Mouse (Mus musculus): Measurements from ENCODE around the gene Olfr1173. TPM values are rescaled to one million over a fixed set of nuclear protein-coding genes. Genes with fewer than 3 reads are reported as not detected.

Gene Olfr1173
- polyA plus RNA-seq (2012; rRNA removed): not detected in 2 replicates

GRCm38 (mm10) chr2:88279775-88280174 lies at the start of gene Olfr1173:
Gene Olfr1173, minus strand, starts transcription at chr2:88279875.
- no peak for TF ChIP-seq CTCF (IDR thresholded peaks at IDR 0.05; ENCODE audit: insufficient read depth, low read length)
- no peak for TF ChIP-seq POLR2A (IDR thresholded peaks at IDR 0.05; ENCODE audit: borderline replicate concordance, extremely low read depth, low read depth, low read length)
- DNase-seq: no peak
- no peaks in the 10 kb centered on the region for H3K4me1 ChIP-seq (ENCODE audit: control insufficient read depth, insufficient read depth, low read length)
- no peak within 1 kb of the TSS for H3K4me3 ChIP-seq (replicated peaks; ENCODE audit: extremely low read depth, low read depth, low read length)

- DNase-seq: no peak
- no peaks in the 10 kb centered on the region for H3K4me1 ChIP-seq (ENCODE audit: control insufficient read depth, insufficient read depth, low read length)
- H3K4me3 ChIP-seq (replicated peaks; ENCODE audit: extremely low read depth, low read depth, low read length): no peak within 1 kb of the TSS
- WGBS: 82% methylated on average over 2 of the region's 2 CpGs
- no peak for TF ChIP-seq POLR2A (IDR thresholded peaks at IDR 0.05; ENCODE audit: borderline replicate concordance, extremely low read depth, low read depth, low read length)
- TF ChIP-seq CTCF (IDR thresholded peaks at IDR 0.05; ENCODE audit: insufficient read depth, low read length): no peak
Measured at GRCm38 (mm10) chr2:88327115-88327514, 47.4 kb upstream of the Olfr1173 start, which contains the start of gene Olfr1175-ps. Gene Olfr1175-ps, minus strand, starts transcription at chr2:88327215.

GRCm38 (mm10) chr2:88315035-88315434 lies 35.4 kb upstream of the Olfr1173 start, which contains the start of gene Olfr1174-ps:
Gene Olfr1174-ps, minus strand, starts transcription at chr2:88315135.
- WGBS: 87% methylated on average over 4 of the region's 4 CpGs
- Histone ChIP-seq H3K4me3 (replicated peaks; ENCODE audit: extremely low read depth, low read depth, low read length) (no peak within 1 kb of the TSS), H3K4me1 (ENCODE audit: control insufficient read depth, insufficient read depth, low read length) (no peaks in the 10 kb centered on the region)
- DNase-seq: no peak
- TF ChIP-seq POLR2A (IDR thresholded peaks at IDR 0.05; ENCODE audit: borderline replicate concordance, extremely low read depth, low read depth, low read length) (no peak), CTCF (IDR thresholded peaks at IDR 0.05; ENCODE audit: insufficient read depth, low read length) (no peak)

- TF ChIP-seq POLR2A (IDR thresholded peaks at IDR 0.05; ENCODE audit: borderline replicate concordance, extremely low read depth, low read depth, low read length): no peak
- TF ChIP-seq CTCF (IDR thresholded peaks at IDR 0.05; ENCODE audit: insufficient read depth, low read length): no peak
- no peak for DNase-seq
- WGBS: 83% methylated on average over 1 of the region's 1 CpGs
Measured at GRCm38 (mm10) chr2:88228234-88228633, 51.4 kb downstream of the Olfr1173 start, which contains the start of gene Olfr1170. Gene Olfr1170, minus strand, starts transcription at chr2:88228334.

More at GRCm38 (mm10) chr2:88228234-88228633, 51.4 kb downstream of the Olfr1173 start, which contains the start of gene Olfr1170:
- Histone ChIP-seq H3K4me3 (replicated peaks; ENCODE audit: extremely low read depth, low read depth, low read length) (no peak within 1 kb of the TSS), H3K4me1 (ENCODE audit: control insufficient read depth, insufficient read depth, low read length) (no peaks in the 10 kb centered on the region)

Other genes with a start within 250 kb of the Olfr1173 start
- not detected in 2 replicates for gene Olfr73, start 242.2 kb downstream of the Olfr1173 start, polyA plus RNA-seq (2012; rRNA removed)
- gene Olfr1162, start 228.7 kb downstream of the Olfr1173 start, polyA plus RNA-seq (2012; rRNA removed): not detected in 2 replicates
- not detected in 2 replicates for gene Olfr1163, start 208.0 kb downstream of the Olfr1173 start, polyA plus RNA-seq (2012; rRNA removed)
- not detected in 2 replicates for gene Olfr1164, start 185.9 kb downstream of the Olfr1173 start, polyA plus RNA-seq (2012; rRNA removed)
- not detected in 2 replicates for gene Olfr1166, start 151.6 kb downstream of the Olfr1173 start, polyA plus RNA-seq (2012; rRNA removed)
- not detected in 2 replicates for gene Olfr1167, start 124.7 kb downstream of the Olfr1173 start, polyA plus RNA-seq (2012; rRNA removed)
- not detected in 2 replicates for gene Olfr1168, start 98.0 kb downstream of the Olfr1173 start, polyA plus RNA-seq (2012; rRNA removed)
- gene Olfr1170, start 51.5 kb downstream of the Olfr1173 start, polyA plus RNA-seq (2012; rRNA removed): not detected in 2 replicates
- not detected in 2 replicates for gene Olfr1174-ps, start 35.3 kb upstream of the Olfr1173 start, polyA plus RNA-seq (2012; rRNA removed)
- gene Olfr1175-ps, start 47.3 kb upstream of the Olfr1173 start, polyA plus RNA-seq (2012; rRNA removed): not detected in 2 replicates
- gene Olfr1176, start 56.8 kb upstream of the Olfr1173 start, polyA plus RNA-seq (2012; rRNA removed): not detected in 2 replicates
- gene Olfr1177-ps, start 66.6 kb upstream of the Olfr1173 start, polyA plus RNA-seq (2012; rRNA removed): not detected in 2 replicates
- gene Olfr1178, start 107.2 kb upstream of the Olfr1173 start, polyA plus RNA-seq (2012; rRNA removed): not detected in 2 replicates
- gene Olfr1179, start 126.6 kb upstream of the Olfr1173 start, polyA plus RNA-seq (2012; rRNA removed): not detected in 2 replicates
- not detected in 2 replicates for gene Olfr1180, start 139.3 kb upstream of the Olfr1173 start, polyA plus RNA-seq (2012; rRNA removed)
- not detected in 2 replicates for gene Olfr1181, start 146.3 kb upstream of the Olfr1173 start, polyA plus RNA-seq (2012; rRNA removed)
- gene Gm13757, start 169.3 kb upstream of the Olfr1173 start, polyA plus RNA-seq (2012; rRNA removed): not detected in 2 replicates
- gene Olfr1183, start 175.0 kb upstream of the Olfr1173 start, polyA plus RNA-seq (2012; rRNA removed): not detected in 2 replicates
- not detected in 2 replicates for gene Olfr1184, start 203.7 kb upstream of the Olfr1173 start, polyA plus RNA-seq (2012; rRNA removed)
- gene Olfr1185-ps1, start 213.4 kb upstream of the Olfr1173 start, polyA plus RNA-seq (2012; rRNA removed): not detected in 2 replicates
- gene Olfr1186, start 238.7 kb upstream of the Olfr1173 start, polyA plus RNA-seq (2012; rRNA removed): not detected in 2 replicates